Mouse (Mus musculus) left cerebral cortex, postnatal 10 days (tissue): Measurements from ENCODE around the gene Pgbd1. TPM values are rescaled to one million over a fixed set of nuclear protein-coding genes. Genes with fewer than 3 reads are reported as not detected.
"Not testable (repeated sequence)": the region's sequence is repeated elsewhere in the genome, so short reads cannot be mapped to it uniquely, and the experiment has no call there.

Experiments used
- DNase-seq, 2 experiments: peaks; one replicate each; pipeline ENCODE4 v3.0.0; 2021 to 2022; ENCODE audit warnings: low spot score in 2 of 2, mixed read lengths in 1 of 2; ENCODE audit errors: extremely low spot score in 1 of 2
- intact Hi-C: fragments of 180-260 bp; cut with DNase I; formaldehyde crosslinking; loops from one replicate; pipeline ENCODE4 v1.15.1; 2025
- total RNA-seq, 2 experiments: library from RNA; stranded (reverse); gene quantifications; 2 replicates each; pipeline ENCODE4 v1.2.3; 2021

Pgbd1 gene
- total RNA-seq, 2 experiments from 2014 or later = 1.5 to 2.1 TPM

DNA sequence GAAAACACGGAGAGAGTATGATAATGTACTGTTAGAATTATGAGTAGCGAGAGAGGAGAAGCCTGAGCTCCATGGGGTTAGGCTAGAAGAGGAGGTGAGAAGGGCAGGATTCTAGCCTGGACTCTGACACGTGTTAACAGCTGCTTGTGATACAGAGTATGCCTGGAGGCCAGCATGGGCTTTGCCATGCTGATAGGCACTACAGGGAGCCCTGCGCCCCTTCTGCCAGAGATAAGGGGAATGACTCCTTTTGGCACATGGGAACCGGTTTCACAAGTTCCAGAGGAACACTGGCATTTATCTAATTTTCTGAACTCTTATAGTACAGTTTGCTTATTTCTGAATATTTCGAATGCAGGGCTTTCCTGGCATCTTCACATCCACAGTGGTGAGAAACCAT is 22.0 kb downstream of the Pgbd1 start:
- intact Hi-C loops = no loop called here
- no peak for DNase-seq

DNA sequence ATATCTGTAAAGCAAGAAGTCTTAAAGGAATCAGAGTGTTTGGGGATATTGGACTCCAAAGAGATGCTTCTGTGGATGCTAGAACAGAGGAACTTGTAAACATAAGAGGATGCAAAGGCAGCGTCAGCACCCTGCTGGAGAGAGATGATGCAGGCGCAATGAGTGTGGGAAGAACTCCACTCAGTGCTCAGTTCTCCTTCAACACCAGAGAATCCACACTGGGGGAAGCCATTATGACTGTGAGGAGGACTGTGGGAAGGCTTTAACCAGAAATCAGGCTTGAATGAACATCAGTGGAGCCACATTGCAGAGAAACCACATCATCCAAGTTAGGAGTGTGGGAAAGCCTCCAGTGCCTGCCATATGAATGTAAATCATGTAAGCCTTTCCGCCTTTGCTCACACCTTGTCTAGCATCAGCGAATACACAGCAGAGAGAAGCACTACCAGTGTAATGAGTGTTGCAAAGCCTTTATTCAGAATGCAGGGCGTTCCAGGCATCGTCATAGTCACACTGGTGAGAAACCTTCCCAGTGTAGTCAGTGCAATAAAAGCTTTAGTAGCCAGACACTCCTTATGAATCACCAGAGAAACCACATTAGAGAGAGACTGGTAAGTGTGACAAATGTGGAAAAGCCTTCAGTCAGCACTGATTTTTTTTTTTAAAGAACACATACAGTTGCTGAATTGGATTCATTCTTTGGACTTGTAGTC is 23.4 kb downstream of the Pgbd1 start:
- intact Hi-C loops = no loop called here
- no peak for DNase-seq

DNA sequence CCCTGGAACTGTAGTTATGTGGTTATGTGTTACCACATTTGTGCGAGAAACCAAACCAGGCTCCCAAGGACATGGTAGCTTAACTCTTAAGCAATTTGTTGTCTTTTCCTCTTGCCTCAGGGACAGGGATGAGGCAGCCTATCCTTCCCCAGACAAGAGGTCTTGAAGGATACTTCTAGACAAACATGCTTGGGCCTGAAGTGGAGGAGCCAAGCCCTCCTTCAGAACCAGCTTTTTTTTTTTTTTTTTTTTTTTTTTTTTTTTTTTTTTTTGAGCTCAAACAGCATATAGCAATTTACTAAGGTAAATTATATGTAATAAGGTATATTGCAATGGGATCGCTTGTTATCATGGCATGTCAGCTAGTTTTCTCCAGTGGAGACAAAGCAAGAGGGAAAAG is 25.1 kb downstream of the Pgbd1 start:
- no peak for DNase-seq
- intact Hi-C loops = no loop called here

DNA sequence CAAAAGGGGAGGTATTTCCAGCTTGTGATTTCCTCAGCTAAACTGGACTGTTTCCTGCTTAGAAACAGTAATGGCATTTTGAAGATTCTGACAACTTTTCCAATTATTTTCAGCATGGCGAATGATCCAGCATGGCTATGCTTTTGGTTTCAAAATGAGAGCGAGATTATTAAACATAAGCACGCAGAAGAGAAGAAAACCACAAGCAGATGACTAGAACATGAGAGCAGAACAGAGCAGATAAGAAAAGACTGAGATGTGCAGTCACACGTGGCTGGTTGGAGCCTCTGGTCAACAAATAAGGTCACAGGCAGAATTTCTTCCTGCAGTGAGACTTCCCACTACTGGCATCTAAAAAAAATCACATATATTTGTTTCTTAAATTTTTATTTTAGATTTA is 25.6 kb downstream of the Pgbd1 start:
- DNase-seq = no peak
- intact Hi-C loops = no loop called here

GRCm38 (mm10) chr13:21414231-21415212 is 26.3 kb downstream of the Pgbd1 start:
- DNase-seq = no peak
- intact Hi-C loops = no loop called here

- no peak for DNase-seq
- intact Hi-C loops = no loop called here
These were observed 31.9 kb downstream of the Pgbd1 start for GRCm38 (mm10) chr13:21408805-21409459.

- intact Hi-C loops = no loop called here
- peak; percentile 89 to 90 for DNase-seq
These were observed 32.7 kb downstream of the Pgbd1 start for GRCm38 (mm10) chr13:21407969-21408804.

- intact Hi-C loops = no loop called here
- no peak for DNase-seq
These were observed 33.5 kb downstream of the Pgbd1 start for GRCm38 (mm10) chr13:21407341-21407740.

DNA sequence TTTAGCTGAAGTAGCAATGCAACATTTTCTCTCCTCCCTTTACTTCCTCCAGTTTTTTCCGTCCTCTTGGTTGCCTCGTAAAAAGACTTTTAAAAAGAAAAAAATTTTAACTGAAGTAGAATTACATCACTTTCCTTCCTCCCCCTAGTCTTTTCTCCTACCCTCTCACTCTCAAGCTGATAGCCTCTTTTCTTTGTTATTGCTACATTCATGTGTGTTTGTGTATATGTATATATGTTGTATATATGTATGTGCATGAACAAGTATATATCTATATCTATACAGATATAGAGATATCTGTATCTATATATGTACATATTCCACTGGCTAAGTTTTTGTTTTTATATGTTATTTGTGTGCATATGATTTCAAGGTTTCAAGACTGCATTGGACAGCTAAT is 38.0 kb downstream of the Pgbd1 start:
- intact Hi-C loops = loop anchor here (5.0 kb wide), 2 partner anchors 41 to 49 kb away; partner anchors contain the start of genes Zscan12 and Zscan26
- no peak for DNase-seq

DNA sequence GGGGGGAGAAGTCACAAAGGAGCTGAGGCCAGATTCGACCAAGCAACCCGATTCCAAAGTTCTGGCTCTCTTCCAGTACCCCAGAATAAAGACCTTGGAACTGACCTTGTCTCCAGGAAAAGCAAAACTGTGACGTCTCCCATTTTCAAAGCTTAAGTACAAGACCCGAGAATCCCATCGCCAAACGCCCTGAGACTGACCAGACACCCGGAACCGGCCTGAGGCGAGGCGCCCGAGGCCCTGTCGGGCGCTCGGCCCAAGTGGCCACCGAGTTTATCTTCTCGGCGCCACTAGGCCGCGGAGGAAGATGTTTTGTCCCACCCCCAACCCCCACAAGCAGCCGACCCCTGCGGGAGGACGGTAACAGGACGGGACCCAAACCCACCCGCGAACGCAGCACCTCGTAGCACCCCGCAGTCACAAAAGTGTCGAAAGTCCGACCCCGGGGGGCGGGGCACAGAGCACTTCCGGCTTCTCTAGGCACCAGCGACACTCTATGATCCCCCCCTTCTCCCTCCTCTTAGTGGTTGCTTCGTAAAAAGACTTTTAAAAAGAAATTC is 38.5 kb downstream of the Pgbd1 start, which contains the start of gene Zkscan3:
Zkscan3 (minus strand) TSS at position 469 of the 560 bp plus-strand sequence.
- DNase-seq = peak; percentile 65 to 92
- intact Hi-C loops = loop anchor here (5.0 kb wide), 2 partner anchors 40 to 50 kb away; partner anchors contain the start of genes Zscan12 and Zscan26

- DNase-seq = no peak
- intact Hi-C loops = loop anchor here (5.0 kb wide), 2 partner anchors 39 to 51 kb away; partner anchors contain the start of genes Zscan12 and Zscan26
These were observed 39.1 kb downstream of the Pgbd1 start for GRCm38 (mm10) chr13:21401636-21402286.

DNA sequence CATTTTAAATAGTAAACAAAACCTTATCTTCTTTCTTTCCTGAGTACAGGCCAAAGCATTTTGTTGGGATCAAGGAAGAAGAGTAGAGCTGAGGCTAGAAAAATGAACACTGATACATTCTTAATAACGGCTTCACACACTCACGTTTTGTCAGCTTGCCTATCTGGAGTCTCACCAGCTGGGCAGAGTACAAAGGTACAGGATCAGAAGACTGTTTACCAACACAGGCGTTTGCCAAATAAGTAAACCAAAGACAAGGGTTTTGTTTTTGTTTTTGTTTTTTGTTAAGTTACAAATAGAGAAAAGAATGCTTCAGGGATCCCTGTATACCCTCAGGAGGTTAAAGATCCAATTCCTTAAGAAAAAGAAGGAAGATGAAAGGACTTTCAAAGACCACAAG is 39.7 kb downstream of the Pgbd1 start:
- intact Hi-C loops = loop anchor here (5.0 kb wide), 2 partner anchors 39 to 51 kb away; partner anchors contain the start of genes Zscan12 and Zscan26
- no peak for DNase-seq

DNA sequence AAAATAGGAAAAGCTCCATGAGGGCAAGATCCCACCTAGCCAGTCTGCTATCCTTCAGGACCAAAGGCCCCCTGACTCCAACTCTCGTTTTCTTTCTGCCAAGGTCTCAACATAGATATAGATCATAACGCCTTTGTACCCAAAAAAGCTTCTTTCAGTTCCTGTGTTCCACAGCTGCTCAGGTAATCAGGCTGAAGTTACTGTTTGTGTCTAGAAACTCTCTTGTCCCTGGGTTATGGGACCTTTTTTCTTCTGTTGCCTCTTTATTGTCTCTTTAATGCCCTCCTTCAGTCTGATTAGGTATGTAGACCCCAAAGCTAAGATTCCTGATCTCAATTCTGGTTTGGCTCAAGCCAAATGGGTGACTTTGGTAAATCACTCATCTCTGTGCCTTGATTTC is 43.4 kb downstream of the Pgbd1 start:
- DNase-seq = no peak
- intact Hi-C loops = no loop called here

- intact Hi-C loops = not testable (repeated sequence)
- peak in 1 of 2 experiments; percentile 36 for DNase-seq
These were observed 44.8 kb downstream of the Pgbd1 start for GRCm38 (mm10) chr13:21396048-21396447.

- intact Hi-C loops = no loop called here
- DNase-seq = no peak
These were observed 45.2 kb downstream of the Pgbd1 start for GRCm38 (mm10) chr13:21395623-21396022.

DNA sequence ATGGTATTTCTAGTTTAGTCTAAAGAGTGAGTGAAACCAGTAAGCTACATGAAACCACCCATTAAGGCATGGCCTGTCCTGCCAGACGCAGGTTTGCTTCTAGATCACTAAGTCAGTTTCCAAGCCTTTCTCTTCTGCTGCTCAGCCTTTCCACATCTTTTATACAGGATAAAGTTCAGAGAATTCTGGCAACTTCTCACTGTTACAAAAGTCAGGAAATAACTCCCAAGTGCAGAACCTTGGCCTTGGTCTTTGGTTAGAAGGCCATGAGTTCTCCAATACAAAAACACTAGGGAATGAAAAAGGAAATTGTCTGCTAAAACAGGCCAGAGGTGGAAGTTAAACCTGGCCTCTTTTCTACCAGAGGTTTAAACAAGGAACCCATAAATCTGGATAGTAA is 45.6 kb downstream of the Pgbd1 start:
- DNase-seq = no peak
- intact Hi-C loops = no loop called here

GRCm38 (mm10) chr13:21377773-21378172 is 63.1 kb downstream of the Pgbd1 start:
- no peak for DNase-seq
- intact Hi-C loops = no loop called here
